Mouse (Mus musculus) gastrocnemius, postnatal 36 days (tissue): Measurements from ENCODE around the gene Selenow. TPM values are rescaled to one million over a fixed set of nuclear protein-coding genes. Genes with fewer than 3 reads are reported as not detected.
A peak's percentile ranks its signal among the peaks of the same experiment; 100 is the strongest.

ENCODE experiments used
- DNase-seq, 2 experiments: peaks; one replicate each; pipeline ENCODE4 v3.0.0; 2022
- intact Hi-C: fragments of 180-260 bp; cut with DNase I; formaldehyde crosslinking; loops from one replicate; pipeline ENCODE4 v1.15.1; 2025
- long read RNA-seq, 2 experiments: library from polyadenylated mRNA; stranded (forward); transcript quantifications; one replicate each; pipeline ENCODE4 v2.0.0; 2021
- total RNA-seq, 2 experiments: library from RNA; stranded (reverse); gene quantifications; 2 replicates each; pipeline ENCODE4 v1.2.3; 2021

The Selenow gene
- total RNA-seq: 1,000 to 10,000 TPM; 1,487 to 1,586 TPM
- long read RNA-seq, experiment 1, transcript Selenow-201 (6 exons, 736 nt): major isoform, 3,294 of 3,492 reads
- long read RNA-seq, experiment 1, partial matches to known transcripts: 152 of 3,492 reads
- long read RNA-seq, experiment 1, other reads (novel, unspliced or antisense): 46 of 3,492 reads
- long read RNA-seq, experiment 2, transcript Selenow-201 (6 exons, 736 nt): major isoform, 4,104 of 4,383 reads
- long read RNA-seq, experiment 2, partial matches to known transcripts: 223 of 4,383 reads
- long read RNA-seq, experiment 2, other reads (novel, unspliced or antisense): 56 of 4,383 reads

DNA sequence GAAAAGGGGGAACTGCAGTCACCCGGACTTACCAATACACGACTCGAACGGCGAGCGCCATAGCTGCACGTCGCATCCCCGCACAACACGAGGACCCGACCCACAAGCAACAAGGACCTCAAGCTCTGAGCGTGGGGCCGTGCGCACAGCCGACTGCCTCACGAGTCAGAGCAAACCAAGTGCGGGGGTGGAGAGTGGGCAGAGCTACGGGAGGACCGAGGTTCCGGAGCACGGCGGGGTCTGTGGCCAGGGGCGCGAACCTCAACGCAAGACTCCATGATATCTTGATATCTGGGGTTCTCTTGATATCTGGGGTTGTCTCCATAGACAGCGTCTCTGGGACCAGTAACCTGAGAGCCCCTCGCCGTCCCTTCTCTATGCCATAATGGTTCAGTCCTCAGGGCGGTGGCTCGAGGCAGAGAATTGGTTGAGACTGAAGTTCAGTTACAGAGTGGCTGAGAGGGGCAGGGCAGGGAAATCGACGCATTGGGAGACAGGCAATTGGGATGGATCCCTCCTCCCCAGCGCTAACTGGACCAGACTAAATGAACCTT is at the start of gene Selenow:
Selenow (minus strand) TSS at position 183 of the 554 bp plus-strand sequence.
- intact Hi-C loops: no loop called here
- DNase-seq: peak; percentile 91 to 92

GRCm38 (mm10) chr7:15969674-15970073 is 47.5 kb upstream of the Selenow start:
- intact Hi-C loops: no loop called here
- DNase-seq: no peak

DNA sequence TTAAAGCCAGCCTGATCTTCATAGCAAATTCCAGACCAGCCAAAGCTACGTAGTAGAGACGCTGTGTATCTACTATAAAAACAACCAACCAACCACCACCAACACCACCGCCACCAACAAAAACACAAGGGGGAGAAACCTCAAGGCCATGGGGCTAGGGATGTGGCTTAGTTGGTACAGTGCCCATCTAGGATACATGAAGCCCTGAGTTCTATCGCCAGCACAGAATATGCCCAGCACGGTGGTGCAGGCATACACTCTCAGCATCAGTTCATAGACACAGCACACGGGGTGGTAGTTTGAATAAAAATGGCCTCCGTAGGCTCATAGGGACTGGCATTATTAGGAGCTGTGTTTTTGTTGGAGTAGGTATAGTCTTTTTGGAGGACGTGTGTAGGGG is 46.1 kb upstream of the Selenow start:
- DNase-seq: no peak
- intact Hi-C loops: no loop called here

GRCm38 (mm10) chr7:15967312-15967711 is 45.1 kb upstream of the Selenow start, which contains the start of gene Ehd2:
Ehd2 (minus strand) TSS chr7:15967567.
- intact Hi-C loops: loop anchor here (1.0 to 2.0 kb wide), 2 partner anchors 19 to 37 kb away; no protein-coding TSS in a partner anchor

DNA sequence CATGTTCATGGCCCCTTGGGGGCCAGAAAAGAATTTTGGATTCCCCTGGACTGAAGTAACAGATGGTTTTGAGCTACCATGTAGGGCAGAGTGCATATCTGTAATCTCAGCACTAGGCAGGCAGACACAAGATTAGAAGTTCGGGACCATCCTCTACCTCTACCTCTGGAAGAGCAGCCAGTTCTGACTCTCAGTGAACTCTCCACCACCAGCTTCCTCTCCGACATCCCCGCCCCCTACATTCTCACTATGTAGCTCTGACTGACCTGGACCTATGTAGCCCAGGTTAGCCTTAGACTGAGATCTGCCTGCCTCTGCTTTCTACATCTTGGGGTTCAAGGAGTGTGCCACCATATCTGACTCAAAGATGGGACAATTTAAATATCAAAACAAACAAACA is 44.3 kb upstream of the Selenow start:
- no peak for DNase-seq
- intact Hi-C loops: loop anchor here (2.0 kb wide), 1 partner anchor 36 kb away; no protein-coding TSS in a partner anchor

More at GRCm38 (mm10) chr7:15967312-15967711, 45.1 kb upstream of the Selenow start, which contains the start of gene Ehd2:
- DNase-seq: peak; percentile 81

DNA sequence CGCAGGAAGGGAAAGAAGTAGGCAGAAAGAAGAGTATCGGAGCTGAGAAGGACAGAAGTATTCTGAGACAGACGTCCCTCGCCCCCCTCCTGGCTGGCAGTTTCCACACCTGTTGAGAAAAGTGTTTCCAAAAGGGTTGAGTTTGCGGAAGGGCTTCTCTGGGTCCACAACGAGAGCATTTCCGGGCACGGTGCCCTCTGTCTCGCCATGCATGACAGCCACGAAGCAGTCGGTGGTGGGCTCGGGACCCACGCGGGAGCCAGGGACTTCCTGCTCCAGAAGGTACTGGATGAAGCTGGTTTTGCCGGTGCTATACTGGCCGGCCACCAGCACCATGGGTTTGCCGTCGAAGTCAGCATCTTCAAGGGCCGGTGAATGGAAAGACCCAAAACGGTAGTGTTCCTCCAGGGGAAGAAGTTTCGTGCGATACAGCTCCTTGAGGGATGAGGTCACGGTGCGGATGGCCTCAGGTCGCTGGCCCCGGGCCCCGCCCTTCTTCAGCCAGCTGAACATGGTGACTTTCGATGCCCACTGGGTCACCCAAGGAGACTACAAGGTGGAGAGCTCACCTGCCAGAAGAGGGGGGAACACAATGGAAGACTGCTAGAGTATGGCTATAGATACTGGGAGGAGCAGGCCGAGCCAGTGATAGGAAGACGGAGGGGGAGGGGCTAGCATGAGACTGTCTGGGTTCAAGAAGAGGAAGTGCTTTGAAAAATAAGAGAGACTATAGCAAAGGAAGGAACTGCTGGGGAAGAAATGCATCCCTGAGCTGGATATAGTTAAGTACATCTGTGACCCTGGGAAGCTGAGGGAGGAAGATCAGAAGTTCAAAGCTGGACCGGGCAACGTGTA is 41.8 kb upstream of the Selenow start:
- intact Hi-C loops: no loop called here
- no peak for DNase-seq

GRCm38 (mm10) chr7:15962311-15963288 is 40.4 kb upstream of the Selenow start:
- peak; percentile 91 to 94 for DNase-seq
- intact Hi-C loops: no loop called here

GRCm38 (mm10) chr7:15961798-15962197 is 39.6 kb upstream of the Selenow start:
- intact Hi-C loops: no loop called here
- no peak for DNase-seq

DNA sequence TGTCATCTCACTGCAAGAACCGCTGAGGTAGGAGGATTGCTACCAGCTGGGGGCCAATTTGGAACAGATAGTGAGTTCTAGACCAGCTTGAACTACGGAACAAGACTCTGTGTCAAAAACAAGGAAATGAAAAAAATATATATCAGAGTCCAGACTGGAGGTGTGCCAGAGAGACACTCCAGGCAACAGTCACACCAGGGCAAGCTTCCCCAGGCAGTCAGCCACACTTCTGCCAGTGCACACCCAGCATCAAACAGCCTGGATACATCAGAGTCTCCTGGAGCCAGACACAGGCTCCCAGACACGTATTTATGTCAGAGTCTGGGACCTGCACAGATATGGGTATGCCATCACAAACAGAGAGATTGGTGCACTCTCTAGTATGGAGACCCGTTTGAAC is 39.0 kb upstream of the Selenow start:
- intact Hi-C loops: no loop called here
- no peak for DNase-seq

GRCm38 (mm10) chr7:15960691-15961090 is 38.5 kb upstream of the Selenow start:
- intact Hi-C loops: no loop called here
- DNase-seq: no peak

DNA sequence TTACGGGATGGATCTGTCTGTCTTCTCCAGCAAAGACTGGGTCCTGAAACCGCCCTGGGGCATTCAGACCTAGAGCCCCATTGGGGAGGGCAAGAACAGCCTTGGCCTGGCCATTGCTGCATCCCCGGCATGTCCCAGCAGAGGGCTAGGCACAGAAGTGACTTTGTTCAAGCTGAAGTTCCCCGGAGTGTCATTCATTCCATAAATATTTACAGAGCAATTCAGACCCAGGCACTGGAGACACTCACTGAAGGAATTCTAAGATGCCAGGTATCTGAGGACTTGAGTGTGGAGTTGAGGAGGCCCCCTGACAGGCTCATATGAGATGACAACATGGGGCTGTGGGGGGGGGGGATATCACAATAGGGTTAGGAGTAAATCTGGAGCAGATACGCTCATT is 33.9 kb upstream of the Selenow start:
- intact Hi-C loops: no loop called here
- no peak for DNase-seq

- no peak for DNase-seq
- intact Hi-C loops: no loop called here
Observed at GRCm38 (mm10) chr7:15955509-15955908, 33.3 kb upstream of the Selenow start.

- intact Hi-C loops: no loop called here
Observed at GRCm38 (mm10) chr7:15954978-15955443, 32.8 kb upstream of the Selenow start.

GRCm38 (mm10) chr7:15954436-15954835 is 32.2 kb upstream of the Selenow start:
- DNase-seq: no peak
- intact Hi-C loops: no loop called here

More at GRCm38 (mm10) chr7:15954978-15955443, 32.8 kb upstream of the Selenow start:
- peak; percentile 58 to 65 for DNase-seq

DNA sequence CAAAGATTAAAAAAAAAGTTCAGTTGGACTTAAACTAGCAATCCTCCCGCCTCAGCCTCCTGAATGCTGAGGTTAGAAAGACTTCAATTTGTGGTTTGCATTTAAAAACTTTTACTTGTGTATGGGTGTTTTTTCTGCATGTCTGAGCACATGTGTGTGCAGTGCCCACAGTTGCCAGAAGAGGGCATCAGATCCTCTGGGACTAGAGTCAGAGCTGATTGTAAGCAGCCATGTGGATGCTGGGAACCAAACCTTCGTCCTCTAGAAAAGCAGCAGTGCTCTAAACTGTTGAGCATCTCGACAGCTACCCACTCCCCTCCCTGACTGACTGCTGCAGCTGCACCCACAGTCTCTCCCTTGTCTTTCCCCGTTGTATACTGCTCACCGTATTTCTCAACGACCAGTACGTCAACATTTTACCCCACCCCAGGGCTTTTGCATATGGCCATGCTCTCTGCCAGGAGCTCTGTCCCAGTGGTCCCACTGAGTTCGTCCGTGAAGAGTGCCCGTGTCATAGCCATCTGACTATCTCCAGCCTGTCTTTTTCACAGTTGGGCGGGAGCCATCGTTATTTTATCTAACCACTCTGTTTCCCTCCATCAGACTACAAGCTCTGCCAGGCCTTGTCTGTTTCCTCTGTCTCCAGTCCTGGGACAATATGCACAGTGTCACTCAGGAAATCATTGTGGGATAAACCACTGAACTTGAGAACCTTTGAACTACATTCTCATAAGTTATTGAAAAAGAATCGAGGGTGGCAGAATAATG is 31.3 kb upstream of the Selenow start:
- DNase-seq: no peak
- intact Hi-C loops: no loop called here

- no peak for DNase-seq
- intact Hi-C loops: no loop called here
Observed at GRCm38 (mm10) chr7:15952416-15952815, 30.2 kb upstream of the Selenow start.

- DNase-seq: no peak
- intact Hi-C loops: no loop called here
Observed at GRCm38 (mm10) chr7:15950008-15950407, 27.8 kb upstream of the Selenow start.

GRCm38 (mm10) chr7:15949216-15949790 is 27.1 kb upstream of the Selenow start:
- intact Hi-C loops: no loop called here
- no peak for DNase-seq
